Comparison of ENCODE assay signal across 25 mouse cellular contexts in genomic region chr5:38844312-38844711, GRCm38 (mm10). TPM values are rescaled to one million over a fixed set of nuclear protein-coding genes. Genes with fewer than 3 reads are reported as not detected.
A peak's percentile ranks its signal among the peaks of the same experiment; 100 is the strongest.
DNase-seq lines count a peak whose midpoint lies in the region; ATAC-seq and TF ChIP-seq lines count a peak whose summit lies in the region.
"Had no signal": no experiment of that assay in that cellular context is flagged by ENCODE, and none has a peak within 500 bp of the region (broad histone marks: within the 10 kb centered on the region; RNA-seq: fewer than 3 reads in every experiment).

No protein-coding gene starts in this region.

- DNase-seq in testis, postnatal 14 days (ENCODE audit: low spot score), result no peak
- no peak for DNase-seq in spleen, postnatal 4 days (ENCODE audit: low spot score in 2 of 2)
- DNase-seq in layer of hippocampus, postnatal 25 days (ENCODE audit: extremely low spot score in 1 of 2, low spot score in 1 of 2), result no peak
- DNase-seq: adrenal gland, postnatal 10 days; cerebellum, adult 11 months; cerebellum, adult 8-10 months; cerebellum, postnatal 14 days; embryo, embryonic 11 days; gastrocnemius, adult 2 months; gastrocnemius, postnatal 36 days; heart, postnatal 4 days had no signal

- ATAC-seq in intestine, embryonic 15.5 days, result peak; percentile 42
- no peak for ATAC-seq in intestine, postnatal 0 days
- 0 out of 2 replicates have a peak, but pooled peaks have one; percentile 9 for ATAC-seq in intestine, embryonic 16.5 days
- ATAC-seq: forebrain, embryonic 14.5 days; hindbrain, embryonic 16.5 days had no signal

- no peaks in the 10 kb centered on the region for H3K4me1 ChIP-seq in intestine, embryonic 15.5 days (replicated peaks)
- no peaks in the 10 kb centered on the region for H3K4me1 ChIP-seq in intestine, postnatal 0 days (replicated peaks; ENCODE audit: control insufficient read depth, insufficient read depth, low read length)
- peaks cover 2% of the 10 kb centered on the region for H3K4me1 ChIP-seq in testis, adult 2 months (ENCODE audit: control insufficient read depth, insufficient read depth, low read length)
- H3K4me1 ChIP-seq in intestine, embryonic 16.5 days (ENCODE audit: control insufficient read depth, insufficient read depth, low read length), result peaks cover 7% of the 10 kb centered on the region; the same call in 1 of the 2 replicates
- H3K4me1 ChIP-seq: hindbrain, embryonic 12.5 days had no signal

- no peak overlapping the region for H3K9ac ChIP-seq in intestine, embryonic 15.5 days
- no peak overlapping the region for H3K9ac ChIP-seq in intestine, postnatal 0 days (ENCODE audit: low read depth, low read length)
- H3K9ac ChIP-seq in intestine, embryonic 16.5 days (ENCODE audit: low read depth, low read length), result no peak overlapping the region
- H3K9ac ChIP-seq: embryonic facial prominence, embryonic 13.5 days; heart, embryonic 13.5 days; hindbrain, embryonic 12.5 days had no signal

- H3K27me3 ChIP-seq in intestine, embryonic 15.5 days (replicated peaks), result no peaks in the 10 kb centered on the region
- H3K27me3 ChIP-seq in intestine, postnatal 0 days (replicated peaks; ENCODE audit: control insufficient read depth, insufficient read depth, low read length), result no peaks in the 10 kb centered on the region
- H3K27me3 ChIP-seq in testis, adult 2 months (ENCODE audit: control insufficient read depth, insufficient read depth, low read length), result no peaks in the 10 kb centered on the region
- H3K27me3 ChIP-seq in intestine, embryonic 16.5 days (replicated peaks; ENCODE audit: control insufficient read depth, insufficient read depth, low read length), result no peaks in the 10 kb centered on the region
- H3K27me3 ChIP-seq: embryonic facial prominence, embryonic 13.5 days; heart, embryonic 13.5 days; hindbrain, embryonic 12.5 days had no signal

- 45% methylated on average over 2 of the region's 2 CpGs for WGBS in intestine, embryonic 15.5 days
- WGBS in intestine, postnatal 0 days, result 39% methylated on average over 2 of the region's 2 CpGs
- 46% methylated on average over 2 of the region's 2 CpGs for WGBS in intestine, embryonic 16.5 days

- H3K27ac ChIP-seq in intestine, embryonic 15.5 days, result no peak overlapping the region
- H3K27ac ChIP-seq in intestine, postnatal 0 days (ENCODE audit: low read depth, low read length), result no peak overlapping the region; the same call in 1 of the 2 replicates
- no peak overlapping the region for H3K27ac ChIP-seq in testis, adult 2 months (ENCODE audit: control insufficient read depth, insufficient read depth, low read depth, low read length)
- peak overlapping the region; percentile 19 for H3K27ac ChIP-seq in intestine, embryonic 16.5 days (ENCODE audit: low read length)
- H3K27ac ChIP-seq: embryonic facial prominence, embryonic 13.5 days; forebrain, embryonic 10.5 days; gastrocnemius, adult 2 months; heart, embryonic 13.5 days; hindbrain, embryonic 12.5 days had no signal

- H3K4me3 ChIP-seq in intestine, embryonic 15.5 days (replicated peaks), result no peak overlapping the region
- H3K4me3 ChIP-seq in intestine, postnatal 0 days (ENCODE audit: low read depth, low read length), result no peak overlapping the region
- H3K4me3 ChIP-seq in testis, adult 2 months (ENCODE audit: control insufficient read depth, low read depth, low read length), result peak overlapping the region; percentile 54
- no peak overlapping the region for H3K4me3 ChIP-seq in intestine, embryonic 16.5 days (ENCODE audit: low read length)
- H3K4me3 ChIP-seq: embryonic facial prominence, embryonic 13.5 days; erythroblast, embryonic 14.5 days; forebrain, embryonic 10.5 days; gastrocnemius, adult 2 months; heart, embryonic 13.5 days; hindbrain, embryonic 12.5 days had no signal

- H3K36me3 ChIP-seq in intestine, embryonic 15.5 days, result no peaks in the 10 kb centered on the region
- H3K36me3 ChIP-seq in intestine, postnatal 0 days (ENCODE audit: control insufficient read depth, insufficient read depth), result no peaks in the 10 kb centered on the region
- H3K36me3 ChIP-seq in testis, adult 2 months (ENCODE audit: control insufficient read depth, insufficient read depth, low read length), result no peaks in the 10 kb centered on the region
- no peaks in the 10 kb centered on the region for H3K36me3 ChIP-seq in intestine, embryonic 16.5 days (ENCODE audit: control insufficient read depth, insufficient read depth, low read length)
- H3K36me3 ChIP-seq: embryonic facial prominence, embryonic 13.5 days; forebrain, embryonic 10.5 days; heart, embryonic 13.5 days; hindbrain, embryonic 12.5 days had no signal

- no peaks in the 10 kb centered on the region for H3K9me3 ChIP-seq in intestine, embryonic 15.5 days
- no peaks in the 10 kb centered on the region for H3K9me3 ChIP-seq in intestine, postnatal 0 days (ENCODE audit: control insufficient read depth)
- H3K9me3 ChIP-seq in intestine, embryonic 16.5 days (ENCODE audit: control insufficient read depth, low read length), result no peaks in the 10 kb centered on the region
- H3K9me3 ChIP-seq: embryonic facial prominence, embryonic 13.5 days; forebrain, embryonic 10.5 days; heart, embryonic 13.5 days; hindbrain, embryonic 12.5 days had no signal

- no peak for TF ChIP-seq CTCF in intestine, postnatal 0 days (IDR thresholded peaks at IDR 0.05; ENCODE audit: low read depth)
- TF ChIP-seq CTCF in testis, adult 2 months (IDR thresholded peaks at IDR 0.05; ENCODE audit: control insufficient read depth, insufficient read depth, insufficient replicate concordance, low read depth, low read length), result no peak

- no peak overlapping the region for H3K4me2 ChIP-seq in intestine, embryonic 15.5 days (replicated peaks)
- H3K4me2 ChIP-seq in intestine, postnatal 0 days (replicated peaks; ENCODE audit: low read depth), result no peak overlapping the region
- H3K4me2 ChIP-seq in intestine, embryonic 16.5 days (ENCODE audit: low read depth, low read length), result no peak overlapping the region
- H3K4me2 ChIP-seq: embryonic facial prominence, embryonic 13.5 days; heart, embryonic 13.5 days; hindbrain, embryonic 12.5 days had no signal

- no peak for TF ChIP-seq POLR2A in testis, adult 2 months (IDR thresholded peaks at IDR 0.05; ENCODE audit: control insufficient read depth, low read depth, low read length)

RNA-seq across cellular contexts. Expression of gene Clnk, which starts 32.3 kb away (rescaled TPM):
- 0.54 and 0.57 TPM in 2 replicates for polyA plus RNA-seq in intestine, embryonic 15.5 days (2015; fragmentation: Nextera tagmentation; extraction: Ambion mirVana)
- 0.13 and 0.39 TPM in 2 replicates for polyA plus RNA-seq in intestine, postnatal 0 days (2015; fragmentation: Nextera tagmentation; extraction: Ambion mirVana)
- polyA plus RNA-seq in testis, adult 2 months (2012; rRNA removed), result 1.3 and 1.6 TPM in 2 replicates
- polyA plus RNA-seq in intestine, embryonic 16.5 days (2015; fragmentation: Nextera tagmentation; extraction: Ambion mirVana), result 0.28 and 0.57 TPM in 2 replicates
- not detected for total RNA-seq in layer of hippocampus, postnatal 25 days (2021)
- total RNA-seq: adrenal gland, postnatal 4 days; gastrocnemius, adult 2 months; gastrocnemius, postnatal 36 days; heart, postnatal 4 days had no signal
- polyA plus RNA-seq: C2C12; embryonic facial prominence, embryonic 13.5 days; erythroblast, embryonic 14.5 days; forebrain, embryonic 10.5 days; heart, postnatal 0 days had no signal
